Comparison of ENCODE assay signal across 8 mouse cellular contexts in genomic region chr11:76924759-76925236, GRCm38 (mm10). TPM values are rescaled to one million over a fixed set of nuclear protein-coding genes. Genes with fewer than 3 reads are reported as not detected.
A peak's percentile ranks its signal among the peaks of the same experiment; 100 is the strongest.
DNase-seq lines count a peak whose midpoint lies in the region; ATAC-seq lines count a peak whose summit lies in the region.

Blmh (plus strand) TSS chr11:76924809.

- ATAC-seq in kidney, embryonic 14.5 days (ENCODE audit: low FRiP score, low TSS enrichment) = no peak
- peak; percentile 40; the same call in 1 of the 2 replicates for ATAC-seq in intestine, embryonic 16.5 days
- ATAC-seq in lung, embryonic 16.5 days (ENCODE audit: low read depth) = no peak; the same call in 1 of the 2 replicates

- no peak within 1 kb of the TSS for H3K27ac ChIP-seq in kidney, embryonic 14.5 days (ENCODE audit: low read depth, low read length)
- H3K27ac ChIP-seq in brown adipose tissue, adult 24 weeks (replicated peaks; ENCODE audit: low read depth, low read length) = peak within 1 kb of the TSS; percentile 37; the same call in 1 of the 2 replicates
- H3K27ac ChIP-seq in intestine, embryonic 16.5 days (ENCODE audit: low read length) = no peak within 1 kb of the TSS
- H3K27ac ChIP-seq in lung, embryonic 16.5 days (ENCODE audit: low read length) = no peak within 1 kb of the TSS

- H3K36me3 ChIP-seq in kidney, embryonic 14.5 days (ENCODE audit: control insufficient read depth, insufficient read depth, low read length) = no peaks in the 10 kb centered on the region
- no peaks in the 10 kb centered on the region for H3K36me3 ChIP-seq in intestine, embryonic 16.5 days (ENCODE audit: control insufficient read depth, insufficient read depth, low read length)
- H3K36me3 ChIP-seq in lung, embryonic 16.5 days (ENCODE audit: control insufficient read depth, insufficient read depth, low read length) = no peaks in the 10 kb centered on the region

- no peak within 1 kb of the TSS for H3K4me3 ChIP-seq in kidney, embryonic 14.5 days (ENCODE audit: low read length)
- no peak within 1 kb of the TSS for H3K4me3 ChIP-seq in brown adipose tissue, adult 24 weeks (ENCODE audit: insufficient read depth, low read depth, low read length)
- H3K4me3 ChIP-seq in intestine, embryonic 16.5 days (ENCODE audit: low read length) = no peak within 1 kb of the TSS
- 0 out of 2 replicates have a peak within 1 kb of the TSS, but pooled peaks have one; percentile 6 for H3K4me3 ChIP-seq in lung, embryonic 16.5 days (ENCODE audit: low read length)

- H3K9me3 ChIP-seq in kidney, embryonic 14.5 days (ENCODE audit: control insufficient read depth, low read length) = no peaks in the 10 kb centered on the region
- no peaks in the 10 kb centered on the region for H3K9me3 ChIP-seq in intestine, embryonic 16.5 days (ENCODE audit: control insufficient read depth, low read length)
- H3K9me3 ChIP-seq in lung, embryonic 16.5 days (ENCODE audit: control insufficient read depth, low read length) = no peaks in the 10 kb centered on the region

- H3K9ac ChIP-seq in kidney, embryonic 14.5 days (ENCODE audit: low read depth, low read length) = no peak within 1 kb of the TSS
- H3K9ac ChIP-seq in intestine, embryonic 16.5 days (ENCODE audit: low read depth, low read length) = no peak within 1 kb of the TSS
- H3K9ac ChIP-seq in lung, embryonic 16.5 days (ENCODE audit: low read length) = no peak within 1 kb of the TSS

- H3K4me2 ChIP-seq in kidney, embryonic 14.5 days (replicated peaks; ENCODE audit: low read depth, low read length) = no peak within 1 kb of the TSS
- no peak within 1 kb of the TSS for H3K4me2 ChIP-seq in intestine, embryonic 16.5 days (ENCODE audit: low read depth, low read length)
- peak within 1 kb of the TSS; percentile 29; the same call in 1 of the 2 replicates for H3K4me2 ChIP-seq in lung, embryonic 16.5 days (ENCODE audit: low read depth, low read length)

- no peaks in the 10 kb centered on the region for H3K4me1 ChIP-seq in kidney, embryonic 14.5 days (ENCODE audit: control insufficient read depth, insufficient read depth, low read length)
- peaks cover 4% of the 10 kb centered on the region; the same call in 1 of the 2 replicates for H3K4me1 ChIP-seq in brown adipose tissue, adult 24 weeks (ENCODE audit: control insufficient read depth, insufficient read depth, insufficient read length, low read length)
- peaks cover 7% of the 10 kb centered on the region; the same call in 1 of the 2 replicates for H3K4me1 ChIP-seq in intestine, embryonic 16.5 days (ENCODE audit: control insufficient read depth, insufficient read depth, low read length)
- H3K4me1 ChIP-seq in lung, embryonic 16.5 days (replicated peaks; ENCODE audit: control insufficient read depth, insufficient read depth, low read length) = 0 out of 2 replicates have a peak, but pooled peaks cover 4% of the 10 kb centered on the region

- 61% methylated on average over 6 of the region's 6 CpGs for WGBS in kidney, embryonic 14.5 days
- WGBS in intestine, embryonic 16.5 days = 48% methylated on average over 6 of the region's 6 CpGs
- WGBS in lung, embryonic 16.5 days = 33% methylated on average over 6 of the region's 6 CpGs

- DNase-seq in kidney, adult 8-10 months = no peak
- DNase-seq in heart, adult 11 months = peak; percentile 91
- peak; percentile 21 for DNase-seq in telencephalon, adult 2 months (ENCODE audit: low read depth, low spot score)
- no peak for DNase-seq in cerebellum, adult 18-20 months

- no peaks in the 10 kb centered on the region for H3K27me3 ChIP-seq in kidney, embryonic 14.5 days (ENCODE audit: control insufficient read depth, insufficient read depth, low read length)
- no peaks in the 10 kb centered on the region for H3K27me3 ChIP-seq in intestine, embryonic 16.5 days (replicated peaks; ENCODE audit: control insufficient read depth, insufficient read depth, low read length)
- no peaks in the 10 kb centered on the region for H3K27me3 ChIP-seq in lung, embryonic 16.5 days (ENCODE audit: control insufficient read depth, insufficient read depth, low read depth, low read length)

RNA-seq across cellular contexts. Expression of gene Blmh, which starts in this region (rescaled TPM):
- polyA plus RNA-seq in kidney, embryonic 14.5 days (2014; fragmentation: Nextera tagmentation; extraction: Ambion mirVana) = 136 and 160 TPM in 2 replicates
- 23.5 and 32.1 TPM in 2 replicates for polyA plus RNA-seq in brown adipose tissue, adult 24 weeks (2012; ENCODE audit: insufficient read depth, insufficient read length, missing spikeins)
- 113 and 119 TPM in 2 replicates for polyA plus RNA-seq in intestine, embryonic 16.5 days (2015; fragmentation: Nextera tagmentation; extraction: Ambion mirVana)
- polyA plus RNA-seq in lung, embryonic 16.5 days (2015; fragmentation: Nextera tagmentation; extraction: Ambion mirVana) = 163 and 165 TPM in 2 replicates

Comparison
In these comparisons a context has a peak if more than half of its experiments do, and no peak if none do; other contexts are left out.
1. DNase-seq: peak in heart, adult 11 months (single experiment) and telencephalon, adult 2 months (single experiment); none in kidney, adult 8-10 months (0 of 2) and cerebellum, adult 18-20 months (0 of 2).